Mouse (Mus musculus): ENCODE measurements around the gene Blvrb.

DNA sequence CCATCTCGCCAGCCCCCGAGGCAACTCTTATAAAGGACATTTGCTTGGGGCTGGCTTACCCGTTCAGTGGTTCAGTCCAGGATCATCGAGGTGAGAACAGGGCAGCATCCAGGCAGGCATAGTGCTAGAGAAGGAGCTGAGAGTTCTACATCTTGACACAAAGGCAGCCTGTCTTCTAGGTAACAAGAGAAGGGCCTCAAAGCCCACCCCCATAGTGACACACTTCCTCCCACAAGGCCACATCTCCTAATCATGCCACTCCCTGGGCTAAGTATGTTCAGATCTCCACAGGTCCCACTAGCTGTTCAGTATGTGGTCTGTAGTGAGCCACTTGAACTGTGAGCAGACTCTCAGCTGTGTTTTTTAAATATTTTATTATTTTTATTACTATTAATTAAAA, 36.1 kb downstream of the Blvrb start:
- no peak for TF ChIP-seq CTCF (IDR thresholded peaks at IDR 0.05; ENCODE audit: control insufficient read depth, insufficient read depth, insufficient read length)
- TF ChIP-seq USF1 (IDR thresholded peaks at IDR 0.05; ENCODE audit: low read depth), result no peak
- no peak for TF ChIP-seq MAX (IDR thresholded peaks at IDR 0.05)
- no peak for TF ChIP-seq CEBPB (IDR thresholded peaks at IDR 0.05; ENCODE audit: low read depth)
- TF ChIP-seq MYOD1 (IDR thresholded peaks at IDR 0.05; ENCODE audit: control insufficient read depth, insufficient read length, low read depth), result no peak
- TF ChIP-seq MYOG (IDR thresholded peaks at IDR 0.05; ENCODE audit: control insufficient read depth, extremely low read depth, insufficient read length), result no peak
- TF ChIP-seq FOSL1 (IDR thresholded peaks at IDR 0.05; ENCODE audit: insufficient read depth, low read length, poor library complexity, severe bottlenecking), result no peak

Measured in C2C12 (cell line).